Comparison of ENCODE assay signal across 1 mouse cellular context in genomic region chr13:23524654-23525053, GRCm38 (mm10).
TF ChIP-seq lines count a peak whose summit lies in the region.

No protein-coding gene starts in this region.

TF ChIP-seq in CH12.LX, 34 proteins besides CTCF, POLR2A, EP300 and RAD21:
- TF ChIP-seq USF1 (IDR thresholded peaks at IDR 0.05; ENCODE audit: low read depth, low read length), result no peak
- 0 out of 2 replicates have a peak, but pooled peaks have one; percentile 32 for TF ChIP-seq TCF12 (IDR thresholded peaks at IDR 0.05; ENCODE audit: low read depth, low read length)
- TF ChIP-seq CHD2 (IDR thresholded peaks at IDR 0.05; ENCODE audit: low read length), result no peak
- peak; percentile 89 for TF ChIP-seq ZNF384 (IDR thresholded peaks at IDR 0.05; ENCODE audit: low read depth, low read length)
- peak; percentile 74 for TF ChIP-seq BHLHE40 (IDR thresholded peaks at IDR 0.05; ENCODE audit: low read depth, low read length)
- 0 out of 2 replicates have a peak, but pooled peaks have one; percentile 25 for TF ChIP-seq JUND (conservative IDR thresholded peaks at IDR 0.05; ENCODE audit: low read depth, low read length)
- TF ChIP-seq HCFC1 (IDR thresholded peaks at IDR 0.05; ENCODE audit: low read depth, low read length), result 0 out of 2 replicates have a peak, but pooled peaks have one; percentile 29
- peak; percentile 59; the same call in 1 of the 2 replicates for TF ChIP-seq ZC3H11A (IDR thresholded peaks at IDR 0.05; ENCODE audit: low read depth, low read length)
- TF ChIP-seq USF2 (conservative IDR thresholded peaks at IDR 0.05; ENCODE audit: low read depth, low read length), result no peak
- no peak for TF ChIP-seq JUN (IDR thresholded peaks at IDR 0.05; ENCODE audit: insufficient read depth, low read depth, low read length)
- TF ChIP-seq ETS1 (conservative IDR thresholded peaks at IDR 0.05; ENCODE audit: low read depth, low read length), result no peak
- peak; percentile 33; the same call in 1 of the 2 replicates for TF ChIP-seq MEF2A (IDR thresholded peaks at IDR 0.05; ENCODE audit: borderline replicate concordance, low read depth, low read length)
- 0 out of 2 replicates have a peak, but pooled peaks have one; percentile 12 for TF ChIP-seq MAFK (IDR thresholded peaks at IDR 0.05; ENCODE audit: insufficient replicate concordance, low read length)
- 0 out of 2 replicates have a peak, but pooled peaks have one; percentile 54 for TF ChIP-seq MXI1 (IDR thresholded peaks at IDR 0.05; ENCODE audit: low read depth, low read length)
- TF ChIP-seq SIN3A (IDR thresholded peaks at IDR 0.05; ENCODE audit: low read length), result peak; percentile 78
- 0 out of 2 replicates have a peak, but pooled peaks have one; percentile 26 for TF ChIP-seq ELF1 (IDR thresholded peaks at IDR 0.05; ENCODE audit: low read depth, low read length)
- peak; percentile 90 for TF ChIP-seq SMC3 (IDR thresholded peaks at IDR 0.05; ENCODE audit: low read depth, low read length)
- TF ChIP-seq ZMIZ1 (IDR thresholded peaks at IDR 0.05; ENCODE audit: low read depth, low read length), result no peak
- 0 out of 2 replicates have a peak, but pooled peaks have one; percentile 37 for TF ChIP-seq RCOR1 (conservative IDR thresholded peaks at IDR 0.05; ENCODE audit: low read depth, low read length)
- TF ChIP-seq MAZ (IDR thresholded peaks at IDR 0.05; ENCODE audit: low read depth, low read length), result no peak
- TF ChIP-seq NELFE (IDR thresholded peaks at IDR 0.05; ENCODE audit: low read depth, low read length), result peak; percentile 50; the same call in 1 of the 2 replicates
- TF ChIP-seq ZKSCAN1 (IDR thresholded peaks at IDR 0.05; ENCODE audit: borderline replicate concordance, low read depth, low read length), result no peak
- TF ChIP-seq MYC (IDR thresholded peaks at IDR 0.05; ENCODE audit: low read depth, low read length), result 0 out of 2 replicates have a peak, but pooled peaks have one; percentile 33
- no peak for TF ChIP-seq PAX5 (IDR thresholded peaks at IDR 0.05; ENCODE audit: low read length)
TF ChIP-seq in CH12.LX: peak in this region for 15.
